Mouse (Mus musculus): ENCODE measurements around the gene 2900026A02Rik.

GRCm38 (mm10) chr5:113137691-113138318 is 83.2 kb downstream of the 2900026A02Rik start:
- TF ChIP-seq POLR2A (IDR thresholded peaks at IDR 0.05; ENCODE audit: control insufficient read depth in 1 of 2, insufficient read depth in 1 of 2, low read depth in 1 of 2, low read length in 2 of 2, poor library complexity in 1 of 2) (no peak), KAT2A (conservative IDR thresholded peaks at IDR 0.05; ENCODE audit: low read depth, low read length) (no peak), ZC3H11A (IDR thresholded peaks at IDR 0.05; ENCODE audit: low read depth, low read length) (no peak), POLR2AphosphoS2 (IDR thresholded peaks at IDR 0.05; ENCODE audit: low read length) (no peak)
